Mouse (Mus musculus) kidney, embryonic 15.5 days (tissue): ENCODE data around the gene Cd244a. TPM values are rescaled to one million over a fixed set of nuclear protein-coding genes. Genes with fewer than 3 reads are reported as not detected.

Experiments used
- ATAC-seq: fragments of 200-750 bp; cut with Nextera tagmentation; replicated peaks from 2 replicates; pipeline ENCODE4 v1.8.0; 2017; ENCODE audit warnings: moderate TSS enrichment; ENCODE audit not compliant: low FRiP score
- H3K27ac ChIP-seq: fragments of 300-500 bp; sonication (generic); 2 replicates; pipeline ENCODE4 v1.5.1; 2015; ENCODE audit warnings: mild to moderate bottlenecking, inconsistent platforms
- H3K27me3 ChIP-seq: fragments of 300-500 bp; sonication (generic); 2 replicates; pipeline ENCODE4 v1.6.1; 2015; ENCODE audit warnings: inconsistent platforms
- H3K36me3 ChIP-seq: fragments of 300-500 bp; sonication (generic); 2 replicates; pipeline ENCODE4 v1.6.1; 2015; ENCODE audit warnings: inconsistent platforms
- H3K4me1 ChIP-seq: fragments of 300-500 bp; sonication (generic); 2 replicates; pipeline ENCODE4 v1.6.1; 2015; ENCODE audit warnings: inconsistent platforms
- H3K4me2 ChIP-seq: fragments of 300-500 bp; sonication (generic); 2 replicates; pipeline ENCODE4 v1.6.1; 2015; ENCODE audit warnings: moderate library complexity, mild to moderate bottlenecking, inconsistent platforms
- H3K4me3 ChIP-seq: fragments of 300-500 bp; sonication (generic); replicated peaks from 2 replicates; pipeline ENCODE4 v1.5.1; 2015; ENCODE audit warnings: mild to moderate bottlenecking, inconsistent platforms
- H3K9ac ChIP-seq: fragments of 300-500 bp; sonication (generic); 2 replicates; pipeline ENCODE4 v1.6.1; 2015; ENCODE audit warnings: mild to moderate bottlenecking, inconsistent platforms
- H3K9me3 ChIP-seq: fragments of 300-500 bp; sonication (generic); replicated peaks from 2 replicates; pipeline ENCODE4 v1.6.1; 2016; ENCODE audit warnings: inconsistent platforms
- WGBS: fragments of 180-500 bp; shearing (Covaris S2); methylation state at CpG from one replicate; pipeline ENCODE4 v1.1.7; 2015; ENCODE audit warnings: mixed read lengths; 5-methylcytosine and 5-hydroxymethylcytosine counted together
- polyA plus RNA-seq: library from polyadenylated mRNA; unstranded; fragments of >200 nt; fragmentation: Nextera tagmentation; extraction: Ambion mirVana; gene quantifications from 2 replicates; pipeline ENCODE4 v1.2.1, GENCODE M21; 2015

Gene Cd244a
- polyA plus RNA-seq, result 0.08 and 0.26 TPM in 2 replicates

GRCm38 (mm10) chr1:171558898-171559297, at the start of gene Cd244a:
Gene Cd244a (plus strand): TSS chr1:171559193.
- H3K4me2 ChIP-seq, result no peak within 1 kb of the TSS
- no peak within 1 kb of the TSS for H3K4me3 ChIP-seq
- 73% methylated on average over 4 of the region's 4 CpGs for WGBS

DNA sequence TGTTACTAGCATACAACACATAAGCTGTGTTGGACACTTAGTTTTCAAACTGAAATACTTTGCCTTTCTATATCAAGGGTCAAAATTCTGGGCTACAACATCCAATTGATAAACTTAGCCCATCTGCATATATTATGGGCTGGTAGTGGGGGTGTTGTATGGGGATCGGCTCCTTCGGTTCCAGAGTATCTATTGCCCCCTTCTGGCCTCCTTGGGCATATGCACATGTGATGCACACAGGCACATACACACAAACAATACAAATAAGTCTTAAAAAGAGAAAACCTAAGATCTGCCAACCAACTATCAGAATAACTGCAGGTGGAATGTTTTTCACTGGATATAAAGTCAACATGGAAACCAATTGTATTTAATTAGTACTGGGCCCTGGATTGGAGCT, 45.8 kb upstream of the Cd244a start:
- ATAC-seq, result no peak
- H3K27me3 ChIP-seq, result no peaks in the 10 kb centered on the region
- no peaks in the 10 kb centered on the region for H3K4me1 ChIP-seq
- no peaks in the 10 kb centered on the region for H3K36me3 ChIP-seq
- no peak overlapping the region for H3K27ac ChIP-seq
- no peak overlapping the region for H3K4me2 ChIP-seq
- H3K9ac ChIP-seq, result no peak overlapping the region
- WGBS, result 85% methylated on average over 2 of the region's 2 CpGs
- H3K4me3 ChIP-seq, result no peak overlapping the region
- H3K9me3 ChIP-seq, result no peaks in the 10 kb centered on the region

More at GRCm38 (mm10) chr1:171558898-171559297, at the start of gene Cd244a:
- H3K36me3 ChIP-seq, result no peaks in the 10 kb centered on the region
- no peaks in the 10 kb centered on the region for H3K27me3 ChIP-seq
- H3K4me1 ChIP-seq, result no peaks in the 10 kb centered on the region
- H3K9ac ChIP-seq, result no peak within 1 kb of the TSS
- no peak for ATAC-seq
- no peaks in the 10 kb centered on the region for H3K9me3 ChIP-seq
- H3K27ac ChIP-seq, result no peak within 1 kb of the TSS

- H3K4me2 ChIP-seq, result no peak overlapping the region
- no peaks in the 10 kb centered on the region for H3K9me3 ChIP-seq
- H3K27ac ChIP-seq, result no peak overlapping the region
- H3K9ac ChIP-seq, result no peak overlapping the region
- no peak overlapping the region for H3K4me3 ChIP-seq
- no peaks in the 10 kb centered on the region for H3K36me3 ChIP-seq
- no peak for ATAC-seq
- no peaks in the 10 kb centered on the region for H3K4me1 ChIP-seq
- 69% methylated on average over 1 of the region's 1 CpGs for WGBS
- no peaks in the 10 kb centered on the region for H3K27me3 ChIP-seq
These were observed 45.2 kb upstream of the Cd244a start for GRCm38 (mm10) chr1:171513760-171514159.

DNA sequence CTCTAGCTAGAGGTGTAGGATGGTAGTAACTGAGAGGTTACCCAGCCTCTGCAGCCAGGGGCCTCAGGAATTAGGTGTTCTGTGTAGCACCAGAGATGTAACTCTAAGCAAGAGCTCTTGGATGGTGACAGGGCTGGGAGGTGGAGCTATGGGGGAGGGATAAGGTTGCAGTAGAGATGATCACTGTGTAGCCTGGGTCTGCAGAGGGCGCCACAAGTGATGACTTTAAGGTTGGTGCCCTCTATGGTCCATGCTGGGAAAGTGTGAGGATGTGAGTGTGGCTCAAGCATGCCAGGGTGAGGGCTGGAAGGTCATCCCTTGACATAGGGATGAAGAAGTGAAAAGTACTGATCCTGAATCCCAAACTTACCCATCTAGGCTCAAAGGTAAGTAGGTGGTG, 44.0 kb upstream of the Cd244a start:
- 29% methylated on average over 1 of the region's 1 CpGs for WGBS
- ATAC-seq, result no peak
- Histone ChIP-seq H3K27ac (no peak overlapping the region), H3K36me3 (no peaks in the 10 kb centered on the region), H3K27me3 (no peaks in the 10 kb centered on the region), H3K9ac (no peak overlapping the region), H3K4me3 (no peak overlapping the region), H3K4me2 (no peak overlapping the region), H3K4me1 (no peaks in the 10 kb centered on the region), H3K9me3 (no peaks in the 10 kb centered on the region)

DNA sequence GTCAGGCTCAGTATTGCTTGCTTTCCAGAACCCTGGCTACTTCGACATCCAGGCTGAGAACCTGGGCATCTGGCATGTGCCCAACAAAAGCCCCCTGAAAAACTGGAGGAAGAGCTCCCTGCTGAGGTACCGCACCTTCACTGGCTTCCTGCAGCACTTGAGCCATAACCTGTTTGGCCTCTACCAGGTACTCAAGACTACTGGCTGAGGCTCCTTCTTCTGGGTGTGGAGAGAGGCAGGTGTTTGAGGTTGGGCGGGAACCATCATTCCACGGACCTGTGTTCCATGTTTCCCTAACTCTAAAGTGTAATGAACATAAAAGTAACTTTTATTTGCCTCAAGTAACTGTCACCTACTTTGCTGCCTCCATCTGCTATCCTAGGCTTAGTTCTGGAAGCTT, 43.4 kb upstream of the Cd244a start:
- WGBS, result 93% methylated on average over 4 of the region's 4 CpGs
- no peak for ATAC-seq
- Histone ChIP-seq H3K27me3 (no peaks in the 10 kb centered on the region), H3K36me3 (no peaks in the 10 kb centered on the region), H3K9me3 (no peaks in the 10 kb centered on the region), H3K27ac (no peak overlapping the region), H3K9ac (no peak overlapping the region), H3K4me3 (no peak overlapping the region), H3K4me2 (no peak overlapping the region), H3K4me1 (no peaks in the 10 kb centered on the region)

GRCm38 (mm10) chr1:171531367-171531766, 27.6 kb upstream of the Cd244a start:
- Histone ChIP-seq H3K27me3 (no peaks in the 10 kb centered on the region), H3K9ac (no peak overlapping the region), H3K4me2 (no peak overlapping the region), H3K4me3 (no peak overlapping the region), H3K27ac (no peak overlapping the region), H3K4me1 (no peaks in the 10 kb centered on the region), H3K36me3 (no peaks in the 10 kb centered on the region), H3K9me3 (no peaks in the 10 kb centered on the region)
- ATAC-seq, result no peak
- 94% methylated on average over 4 of the region's 4 CpGs for WGBS

DNA sequence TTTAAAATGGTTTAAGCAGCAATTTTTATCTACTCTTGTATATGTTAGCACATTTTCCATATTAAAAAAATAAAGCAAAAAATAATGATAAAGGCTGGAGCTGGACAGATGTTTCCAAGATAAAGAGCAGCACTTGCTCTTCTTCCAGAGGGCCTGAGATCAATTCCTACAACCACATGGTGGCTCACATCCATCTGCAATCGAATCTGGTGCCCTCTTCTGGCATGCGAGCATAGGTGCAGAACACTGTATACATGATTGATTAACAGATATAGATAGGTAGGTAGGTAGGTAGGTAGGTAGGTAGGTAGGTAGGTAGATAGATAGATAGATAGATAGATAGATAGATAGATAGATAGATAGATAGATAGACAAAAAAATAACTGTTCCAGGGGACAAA, 26.2 kb upstream of the Cd244a start:
- no peaks in the 10 kb centered on the region for H3K36me3 ChIP-seq
- H3K4me2 ChIP-seq, result no peak overlapping the region
- no peak overlapping the region for H3K27ac ChIP-seq
- no peaks in the 10 kb centered on the region for H3K27me3 ChIP-seq
- ATAC-seq, result no peak
- H3K4me3 ChIP-seq, result no peak overlapping the region
- H3K9ac ChIP-seq, result no peak overlapping the region
- H3K4me1 ChIP-seq, result no peaks in the 10 kb centered on the region
- H3K9me3 ChIP-seq, result no peaks in the 10 kb centered on the region
- 66% methylated on average over 2 of the region's 2 CpGs for WGBS

DNA sequence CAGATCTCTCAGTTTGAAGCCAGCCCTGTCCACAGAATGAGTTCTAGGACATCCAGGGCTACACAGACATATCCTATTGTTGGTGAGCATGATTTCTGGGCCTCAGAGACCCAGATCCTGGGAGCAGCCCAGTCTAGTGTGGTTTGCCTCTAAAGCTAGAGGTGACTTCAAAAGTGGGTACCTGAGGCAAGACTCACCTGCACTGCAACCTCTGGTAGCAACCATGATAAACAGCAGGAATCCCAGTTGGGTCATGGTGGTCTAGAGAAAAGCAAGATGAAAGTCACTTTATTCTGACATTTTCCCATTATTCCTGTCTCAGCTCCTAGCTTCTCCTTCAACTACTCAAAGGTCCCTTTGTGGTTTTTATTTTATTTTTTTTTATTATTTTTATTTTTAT, 24.4 kb upstream of the Cd244a start:
- Histone ChIP-seq H3K4me1 (no peaks in the 10 kb centered on the region), H3K27ac (no peak overlapping the region), H3K4me2 (no peak overlapping the region), H3K4me3 (no peak overlapping the region), H3K36me3 (no peaks in the 10 kb centered on the region), H3K9ac (no peak overlapping the region), H3K27me3 (no peaks in the 10 kb centered on the region), H3K9me3 (no peaks in the 10 kb centered on the region; the same call in 1 of the 2 replicates)
- ATAC-seq, result no peak

DNA sequence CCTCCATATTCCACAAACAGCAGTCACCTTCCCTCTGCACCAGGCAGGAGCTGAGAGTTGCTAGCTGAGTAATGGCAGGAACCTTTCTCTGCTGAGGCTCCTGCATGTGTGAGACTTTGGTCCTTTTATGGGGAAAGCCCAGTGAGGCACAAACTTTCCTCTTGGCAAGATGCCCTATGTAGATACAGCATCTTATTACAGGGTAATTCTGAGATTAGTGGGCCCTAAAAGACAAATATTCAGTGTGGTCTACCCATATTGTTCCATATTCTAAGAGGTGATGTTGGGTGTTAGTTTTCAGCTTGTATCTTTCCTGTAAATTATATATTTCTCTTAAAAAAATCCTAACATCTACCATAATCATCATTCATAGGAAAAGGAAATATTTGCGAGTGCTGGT, 23.8 kb upstream of the Cd244a start, which contains the start of gene Itln1:
Gene Itln1 (minus strand): TSS at position 101 of the 400 bp plus-strand sequence.
- 85% methylated on average over 1 of the region's 1 CpGs for WGBS
- H3K9ac ChIP-seq, result no peak within 1 kb of the TSS
- H3K27ac ChIP-seq, result no peak within 1 kb of the TSS
- no peaks in the 10 kb centered on the region; the same call in 1 of the 2 replicates for H3K9me3 ChIP-seq
- no peaks in the 10 kb centered on the region for H3K36me3 ChIP-seq
- no peak for ATAC-seq
- H3K4me1 ChIP-seq, result no peaks in the 10 kb centered on the region
- H3K27me3 ChIP-seq, result no peaks in the 10 kb centered on the region
- no peak within 1 kb of the TSS for H3K4me3 ChIP-seq
- H3K4me2 ChIP-seq, result no peak within 1 kb of the TSS

- no peaks in the 10 kb centered on the region; the same call in 1 of the 2 replicates for H3K9me3 ChIP-seq
- no peaks in the 10 kb centered on the region for H3K4me1 ChIP-seq
- H3K27ac ChIP-seq, result no peak overlapping the region
- no peak overlapping the region for H3K4me2 ChIP-seq
- no peaks in the 10 kb centered on the region for H3K36me3 ChIP-seq
- no peak overlapping the region for H3K4me3 ChIP-seq
- no peak overlapping the region for H3K9ac ChIP-seq
- no peaks in the 10 kb centered on the region for H3K27me3 ChIP-seq
- 73% methylated on average over 1 of the region's 1 CpGs for WGBS
- ATAC-seq, result no peak
These were observed 18.3 kb upstream of the Cd244a start for GRCm38 (mm10) chr1:171540694-171541093.

- Histone ChIP-seq H3K9ac (no peak overlapping the region), H3K4me2 (no peak overlapping the region), H3K27ac (no peak overlapping the region), H3K27me3 (no peaks in the 10 kb centered on the region), H3K36me3 (no peaks in the 10 kb centered on the region), H3K9me3 (no peaks in the 10 kb centered on the region), H3K4me3 (no peak overlapping the region), H3K4me1 (0 out of 2 replicates have a peak, but pooled peaks cover 3% of the 10 kb centered on the region)
- no peak for ATAC-seq
- 63% methylated on average over 7 of the region's 7 CpGs for WGBS
These were observed 7.7 kb upstream of the Cd244a start for GRCm38 (mm10) chr1:171551326-171551725.

GRCm38 (mm10) chr1:171552230-171552629, 6.8 kb upstream of the Cd244a start:
- H3K27ac ChIP-seq, result no peak overlapping the region
- H3K36me3 ChIP-seq, result no peaks in the 10 kb centered on the region
- no peak overlapping the region for H3K9ac ChIP-seq
- H3K27me3 ChIP-seq, result no peaks in the 10 kb centered on the region
- H3K4me2 ChIP-seq, result no peak overlapping the region
- H3K9me3 ChIP-seq, result no peaks in the 10 kb centered on the region
- 0 out of 2 replicates have a peak, but pooled peaks cover 3% of the 10 kb centered on the region for H3K4me1 ChIP-seq
- 75% methylated on average over 2 of the region's 2 CpGs for WGBS
- ATAC-seq, result no peak
- H3K4me3 ChIP-seq, result no peak overlapping the region
